Mouse (Mus musculus): Measurements from ENCODE around the gene Panx2.

Gene Panx2

GRCm38 (mm10) chr15:89059161-89059931 is at the start of gene Panx2:
TSS of gene Panx2 (plus strand) at chr15:89059734.
- DNase-seq: no peak

- DNase-seq: no peak
These were observed 42.8 kb upstream of the Panx2 start for GRCm38 (mm10) chr15:89016722-89017121.

GRCm38 (mm10) chr15:89020085-89020484 is 39.4 kb upstream of the Panx2 start:
- DNase-seq: no peak

GRCm38 (mm10) chr15:89020492-89020891 is 39.0 kb upstream of the Panx2 start:
- DNase-seq: no peak

GRCm38 (mm10) chr15:89044381-89044780 is 15.2 kb upstream of the Panx2 start:
- no peak for DNase-seq

- no peak for DNase-seq
These were observed 13.2 kb upstream of the Panx2 start for GRCm38 (mm10) chr15:89046356-89046755.

- DNase-seq: no peak
These were observed 4.9 kb upstream of the Panx2 start for GRCm38 (mm10) chr15:89054666-89055065.

- no peak for DNase-seq
These were observed 798 bp upstream of the Panx2 start for GRCm38 (mm10) chr15:89058736-89059135.

- no peak for DNase-seq
These were observed 623 bp downstream of the Panx2 start for GRCm38 (mm10) chr15:89060032-89060681.

- DNase-seq: no peak
These were observed 1.4 kb downstream of the Panx2 start for GRCm38 (mm10) chr15:89060811-89061460.

GRCm38 (mm10) chr15:89061761-89062517 is 2.4 kb downstream of the Panx2 start:
- DNase-seq: no peak

- DNase-seq: no peak
These were observed 3.0 kb downstream of the Panx2 start for GRCm38 (mm10) chr15:89062518-89062910.

- DNase-seq: no peak
These were observed 3.5 kb downstream of the Panx2 start for GRCm38 (mm10) chr15:89063001-89063400.

- no peak for DNase-seq
These were observed 4.0 kb downstream of the Panx2 start for GRCm38 (mm10) chr15:89063536-89063935.

GRCm38 (mm10) chr15:89064891-89065290 is 5.4 kb downstream of the Panx2 start:
- DNase-seq: no peak

- peak; percentile 15 to 25 for DNase-seq
These were observed 8.1 kb downstream of the Panx2 start for GRCm38 (mm10) chr15:89067609-89068008.

GRCm38 (mm10) chr15:89068226-89068625 is 8.7 kb downstream of the Panx2 start:
- DNase-seq: no peak

GRCm38 (mm10) chr15:89069336-89069840 is 9.9 kb downstream of the Panx2 start:
- DNase-seq: no peak

GRCm38 (mm10) chr15:89070606-89071005 is 11.1 kb downstream of the Panx2 start:
- DNase-seq: no peak

GRCm38 (mm10) chr15:89073993-89074603 is 14.6 kb downstream of the Panx2 start:
- no peak for DNase-seq

- DNase-seq: no peak
These were observed 15.3 kb downstream of the Panx2 start, which contains the start of gene Trabd for GRCm38 (mm10) chr15:89074613-89075477. TSS of gene Trabd (plus strand) at chr15:89075124.

All from B cell, adult 2 months (primary cell).